Mouse (Mus musculus) ovary, postnatal 14 days (tissue): ENCODE measurements around the gene Kctd14.
"Not testable (repeated sequence)": the region's sequence is repeated elsewhere in the genome, so short reads cannot be mapped to it uniquely, and the experiment has no call there.

Experiments
- DNase-seq: peaks from one replicate; pipeline ENCODE4 v3.0.0; 2022; ENCODE audit warnings: low spot score

Kctd14 gene

GRCm38 (mm10) chr7:97451023-97451422, at the start of gene Kctd14:
Gene Kctd14 (plus strand): TSS chr7:97451323.
- not testable (repeated sequence) for DNase-seq

GRCm38 (mm10) chr7:97407145-97407544, 44.0 kb upstream of the Kctd14 start:
- DNase-seq, result no peak

- no peak for DNase-seq
Measured at GRCm38 (mm10) chr7:97411106-97411505, 40.0 kb upstream of the Kctd14 start.

DNA sequence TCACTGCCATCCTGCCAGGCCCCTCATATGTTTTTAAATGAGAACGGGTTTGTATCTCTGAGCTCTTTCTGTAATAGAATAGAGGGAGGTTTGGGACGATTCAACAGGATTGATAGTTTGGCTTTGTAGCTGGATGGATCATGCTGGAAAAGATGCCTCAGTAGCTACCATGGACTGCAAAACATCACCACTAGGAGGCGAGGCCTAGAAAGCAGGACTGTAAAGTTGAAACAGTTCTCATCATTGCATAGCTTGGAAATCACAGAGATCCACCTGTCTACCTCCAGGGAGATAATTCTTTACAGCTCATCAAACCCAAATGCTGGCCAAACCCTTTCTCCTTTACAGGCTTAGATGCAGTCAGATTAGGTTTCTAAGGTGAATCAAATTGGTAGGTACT, 39.5 kb upstream of the Kctd14 start:
- DNase-seq, result no peak

DNA sequence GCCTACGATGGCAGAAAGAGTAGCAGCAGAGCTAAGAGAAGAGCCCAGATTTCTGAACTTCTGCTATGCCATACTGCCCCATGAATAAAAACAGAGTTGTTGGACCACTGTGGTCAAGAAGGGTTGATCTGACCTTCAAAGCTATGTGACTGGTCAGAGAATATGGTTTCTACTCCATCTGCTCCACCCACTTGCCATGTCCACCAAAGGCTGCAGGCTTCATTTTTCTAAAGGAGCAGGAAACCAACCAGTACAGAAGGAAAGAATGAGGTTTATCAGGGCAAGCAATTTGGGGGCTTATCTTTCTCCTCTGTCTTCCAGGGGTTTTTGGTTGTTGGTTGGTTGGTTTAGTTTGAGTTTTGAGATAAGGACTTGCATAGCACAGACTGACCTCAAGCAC, 37.1 kb upstream of the Kctd14 start:
- no peak for DNase-seq

DNA sequence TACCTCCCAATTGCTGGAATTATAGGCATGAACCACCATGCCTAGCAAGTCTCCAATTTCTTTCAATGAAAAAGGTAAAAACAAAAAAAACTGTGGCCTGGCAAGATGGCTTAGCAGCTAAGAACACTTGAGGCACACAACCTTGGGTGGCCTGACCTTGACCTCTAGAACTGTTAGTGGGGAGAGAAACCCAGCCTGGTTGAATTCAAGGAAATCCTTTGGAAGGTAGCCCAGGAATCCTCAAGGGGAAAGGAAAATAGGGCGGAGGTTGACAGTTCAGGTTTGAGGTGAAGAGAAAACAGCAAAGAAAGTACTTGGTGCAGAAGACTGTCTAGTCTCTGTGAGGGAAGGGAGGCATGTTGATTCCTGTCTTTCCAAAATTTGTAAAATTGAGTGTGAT, 36.7 kb upstream of the Kctd14 start:
- DNase-seq, result no peak

DNA sequence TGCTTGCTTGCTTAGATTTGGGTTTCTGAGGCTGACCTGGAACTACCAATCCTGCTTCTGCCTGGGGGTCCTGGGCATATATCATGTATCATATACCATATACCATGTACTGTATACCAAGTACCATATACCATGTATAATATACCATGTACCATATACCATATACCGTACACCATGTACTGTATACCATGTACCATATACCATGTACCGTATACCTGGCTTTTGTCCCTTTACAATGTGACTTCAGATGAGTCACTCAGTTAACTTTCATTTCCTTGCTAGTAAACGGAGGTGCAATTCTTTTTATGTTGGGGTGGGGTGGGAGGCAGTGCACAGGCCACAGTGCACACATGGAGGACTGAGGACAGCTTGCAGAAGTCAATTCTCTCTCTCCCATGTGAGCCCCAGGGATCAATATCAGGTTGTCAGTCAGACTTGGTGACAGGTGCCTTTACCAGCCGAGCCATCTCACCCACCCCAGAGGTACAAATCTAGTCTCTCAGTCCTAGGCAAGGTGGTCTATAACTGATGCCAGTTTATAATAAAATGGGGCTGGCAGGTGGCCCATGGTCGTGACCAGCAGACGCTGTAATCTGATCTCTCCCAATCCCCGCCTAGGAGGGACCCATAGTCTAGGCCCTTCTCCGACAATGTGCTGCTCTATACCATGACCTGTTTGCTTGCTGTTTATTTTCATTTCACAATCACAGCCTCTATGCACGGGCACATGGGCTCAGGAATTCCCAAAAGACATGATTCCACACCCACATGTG, 36.0 kb upstream of the Kctd14 start:
- no peak for DNase-seq

DNA sequence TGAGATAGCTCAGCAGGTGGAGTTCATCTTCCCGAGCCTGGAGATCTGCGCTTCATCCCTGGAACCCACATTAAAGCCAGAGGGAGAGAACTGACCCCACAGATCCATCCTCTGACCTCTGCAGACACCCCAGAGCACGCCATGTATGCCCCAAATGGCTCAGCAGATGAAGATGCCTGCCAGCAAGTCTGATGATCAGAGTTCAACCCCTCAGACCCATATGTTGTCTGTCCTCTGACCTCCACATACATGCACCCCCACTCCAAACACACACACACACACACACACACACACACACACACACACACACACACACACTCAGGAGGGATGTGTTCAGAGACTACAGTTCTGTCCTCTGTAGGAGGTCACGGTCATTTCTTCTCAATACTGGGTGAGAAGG, 34.6 kb upstream of the Kctd14 start:
- DNase-seq, result no peak

GRCm38 (mm10) chr7:97416906-97417777, 34.0 kb upstream of the Kctd14 start, which contains the start of gene Thrsp:
Gene Thrsp (minus strand): TSS chr7:97417730.
- DNase-seq, result peak; percentile 43

DNA sequence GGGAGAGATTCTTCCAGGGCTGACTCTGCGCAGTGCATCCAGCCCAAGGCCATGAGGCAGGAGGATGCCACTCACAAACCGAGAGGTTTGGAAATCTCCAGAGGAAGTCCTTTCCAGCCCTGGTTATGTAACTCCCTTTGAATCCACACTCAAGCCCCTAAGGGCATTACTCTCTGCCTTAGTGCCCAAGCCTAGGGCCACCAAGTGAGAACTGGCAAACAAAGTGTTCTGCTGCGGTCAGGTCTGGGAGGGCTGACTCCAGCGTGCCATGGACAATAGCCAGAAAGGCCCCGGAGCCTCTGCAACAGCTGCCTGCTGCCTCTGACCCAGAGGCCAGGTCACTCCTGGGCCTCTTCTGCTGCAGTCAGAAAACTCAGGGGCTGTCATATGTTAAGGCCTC, 32.4 kb upstream of the Kctd14 start:
- no peak for DNase-seq

- DNase-seq, result no peak
Measured at GRCm38 (mm10) chr7:97419163-97419562, 32.0 kb upstream of the Kctd14 start.

GRCm38 (mm10) chr7:97420406-97420805, 30.7 kb upstream of the Kctd14 start:
- DNase-seq, result no peak

DNA sequence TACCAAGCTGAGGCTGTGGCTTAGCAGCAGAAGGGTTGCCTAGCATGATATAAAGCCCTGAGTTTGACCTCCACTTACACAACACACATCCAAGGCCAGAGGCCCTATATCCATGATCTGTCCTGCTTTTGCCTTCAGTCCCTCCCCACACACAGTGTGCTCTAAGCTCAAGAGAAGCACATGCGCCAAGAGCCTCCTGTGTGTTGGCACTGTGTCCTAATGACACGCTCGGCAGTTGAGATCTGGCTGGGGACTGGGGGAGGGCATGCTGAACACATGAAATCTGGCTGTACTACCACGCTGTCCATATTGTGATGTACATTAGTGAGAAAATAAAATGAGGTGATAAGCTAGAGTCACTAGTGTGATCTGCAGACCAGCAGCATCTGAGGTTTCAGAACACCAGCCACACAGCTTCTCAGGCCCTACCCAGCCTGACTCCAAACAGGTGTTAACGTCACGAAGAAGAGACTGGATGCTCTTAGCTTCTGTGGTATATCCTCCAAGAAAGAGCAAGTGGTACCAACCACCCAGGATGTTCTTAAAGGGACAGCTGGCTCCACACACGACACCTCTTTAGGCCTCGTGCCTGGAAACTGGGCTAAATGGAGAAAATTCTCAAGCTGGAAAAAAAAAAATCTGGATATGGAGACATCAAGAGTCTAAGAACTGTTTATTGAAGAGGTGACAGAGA, 30.0 kb upstream of the Kctd14 start:
- DNase-seq, result no peak

DNA sequence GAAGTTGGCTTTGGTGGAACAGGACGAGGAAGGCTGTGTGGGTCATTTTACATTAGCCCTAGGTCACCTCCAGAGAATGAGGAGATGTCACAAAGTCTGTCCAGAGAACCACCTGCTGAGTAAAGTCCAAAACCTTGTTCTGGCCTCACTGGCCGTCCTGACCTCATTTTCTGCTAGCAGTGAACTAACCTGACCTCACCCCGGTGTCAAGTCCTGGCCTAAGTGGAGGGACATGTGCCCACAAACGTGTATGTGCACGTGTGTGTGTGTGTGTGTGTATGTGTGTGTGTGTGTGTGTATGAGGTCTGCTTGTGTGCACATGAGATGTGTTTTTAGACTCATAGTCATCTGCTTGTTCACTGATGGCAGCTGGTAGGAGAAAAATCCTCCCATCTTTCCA, 27.4 kb upstream of the Kctd14 start:
- no peak for DNase-seq

GRCm38 (mm10) chr7:97424621-97425245, 26.4 kb upstream of the Kctd14 start:
- DNase-seq, result peak; percentile 96

GRCm38 (mm10) chr7:97426566-97426965, 24.6 kb upstream of the Kctd14 start:
- DNase-seq, result no peak

- DNase-seq, result no peak
Measured at GRCm38 (mm10) chr7:97427296-97427695, 23.8 kb upstream of the Kctd14 start.

DNA sequence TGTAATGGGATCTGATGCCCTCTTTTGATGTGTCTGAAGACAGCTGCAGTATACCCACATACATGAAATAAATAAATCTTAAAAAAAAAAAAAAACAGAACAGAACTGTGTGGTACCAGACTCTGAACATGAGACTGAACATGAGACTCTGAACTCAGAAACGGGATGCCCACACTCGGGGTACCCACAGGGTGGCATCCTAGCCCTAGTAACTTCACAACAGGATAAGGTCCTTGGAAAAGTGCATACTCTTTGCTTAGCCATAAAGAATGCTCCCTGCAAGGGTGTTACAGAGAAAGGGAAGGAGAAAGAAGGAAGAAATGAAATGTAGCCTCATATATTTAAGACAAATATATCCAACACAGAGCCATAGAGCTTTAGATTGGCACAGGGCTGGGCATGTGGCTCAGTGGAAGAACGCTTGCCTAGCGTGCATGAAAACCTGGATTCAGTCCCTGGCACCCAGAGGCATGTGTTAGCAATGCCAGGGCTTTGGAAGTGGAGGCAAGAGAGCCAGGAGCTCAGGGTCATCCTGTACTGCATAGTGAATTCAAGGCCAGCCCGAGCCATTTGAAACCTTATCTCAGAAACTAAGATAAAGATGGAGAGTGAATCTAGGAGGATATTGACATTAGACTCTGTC, 23.2 kb upstream of the Kctd14 start:
- DNase-seq, result no peak

DNA sequence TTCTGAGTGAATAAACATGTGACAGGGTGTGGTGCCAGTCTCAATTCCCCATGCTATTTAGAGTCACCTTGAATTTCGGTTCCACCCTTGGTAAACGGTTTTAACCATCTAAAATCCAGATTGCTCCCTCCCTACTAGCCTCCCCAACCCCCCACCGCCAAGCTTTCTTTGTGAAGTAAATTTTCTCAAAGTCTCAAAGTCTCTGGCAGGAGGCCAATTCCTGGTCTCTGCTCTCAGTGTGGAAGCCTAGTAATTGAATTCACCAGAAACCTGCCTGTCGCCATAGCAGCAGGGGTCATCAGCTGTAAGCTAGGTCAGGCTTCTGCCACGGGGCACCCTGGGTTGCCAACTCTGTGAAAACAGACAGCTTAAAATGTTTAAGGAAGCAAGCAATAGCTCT, 21.4 kb upstream of the Kctd14 start:
- no peak for DNase-seq

GRCm38 (mm10) chr7:97433517-97433916, 17.6 kb upstream of the Kctd14 start:
- DNase-seq, result not testable (repeated sequence)

DNA sequence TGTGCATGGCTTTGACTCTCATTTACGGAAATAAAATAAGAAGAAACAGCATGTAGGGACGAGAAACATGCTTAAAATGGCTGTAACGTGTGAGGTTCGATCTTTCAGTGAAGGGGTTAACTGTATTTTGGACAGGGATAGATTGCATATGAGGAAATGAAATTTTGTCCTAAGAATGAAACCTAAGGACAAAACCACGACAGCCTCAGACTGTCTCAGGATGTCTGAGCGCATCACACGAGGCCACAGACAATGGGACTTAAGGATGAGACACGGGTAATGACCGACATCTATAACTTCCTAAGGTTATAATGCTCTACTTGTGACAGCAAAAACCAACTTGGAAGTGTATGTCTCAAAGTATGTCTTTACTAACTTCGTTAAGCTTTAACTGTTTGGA, 16.6 kb upstream of the Kctd14 start:
- DNase-seq, result no peak

DNA sequence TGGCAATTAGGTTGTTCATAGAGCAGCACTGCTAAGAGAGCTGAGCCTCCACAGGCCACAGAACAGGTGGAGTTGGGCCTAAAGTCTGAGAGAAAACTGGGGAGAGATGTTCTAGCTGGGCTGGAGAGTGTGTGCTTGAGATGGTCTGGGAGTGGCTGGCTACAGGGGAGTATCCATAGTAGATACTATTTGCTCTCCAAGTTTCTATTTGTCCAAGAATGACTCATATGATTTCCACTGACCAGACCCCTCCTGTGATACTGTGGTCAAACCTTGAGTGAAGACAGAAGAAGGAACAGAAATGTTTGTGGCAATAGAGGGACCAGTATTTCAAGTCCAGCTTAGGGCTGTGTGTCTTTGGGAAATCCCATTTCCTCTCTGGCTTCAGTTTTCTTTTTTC, 12.1 kb upstream of the Kctd14 start:
- DNase-seq, result no peak
